Mouse (Mus musculus) gonadal fat pad, adult 2 months (tissue): ENCODE data around the gene Gm28042. TPM values are rescaled to one million over a fixed set of nuclear protein-coding genes. Genes with fewer than 3 reads are reported as not detected.

ENCODE experiments used
- DNase-seq: peaks from one replicate; pipeline ENCODE4 v3.0.0-alpha.2; 2012; ENCODE audit warnings: low read depth
- polyA plus RNA-seq: library from polyadenylated mRNA; depleted of rRNA; stranded (reverse); fragments of >200 nt; gene quantifications from 2 replicates; pipeline ENCODE4 v1.2.3, GENCODE M21; 2012; rRNA removed

Gm28042 gene
- 1.5 and 3.3 TPM in 2 replicates for polyA plus RNA-seq

- DNase-seq: no peak
Observed at GRCm38 (mm10) chr2:120026984-120027949, at the start of gene Gm28042, which contains the start of gene Jmjd7. Gene Gm28042 (plus strand): TSS chr2:120027493. Gene Jmjd7 (plus strand): TSS chr2:120027483.

DNA sequence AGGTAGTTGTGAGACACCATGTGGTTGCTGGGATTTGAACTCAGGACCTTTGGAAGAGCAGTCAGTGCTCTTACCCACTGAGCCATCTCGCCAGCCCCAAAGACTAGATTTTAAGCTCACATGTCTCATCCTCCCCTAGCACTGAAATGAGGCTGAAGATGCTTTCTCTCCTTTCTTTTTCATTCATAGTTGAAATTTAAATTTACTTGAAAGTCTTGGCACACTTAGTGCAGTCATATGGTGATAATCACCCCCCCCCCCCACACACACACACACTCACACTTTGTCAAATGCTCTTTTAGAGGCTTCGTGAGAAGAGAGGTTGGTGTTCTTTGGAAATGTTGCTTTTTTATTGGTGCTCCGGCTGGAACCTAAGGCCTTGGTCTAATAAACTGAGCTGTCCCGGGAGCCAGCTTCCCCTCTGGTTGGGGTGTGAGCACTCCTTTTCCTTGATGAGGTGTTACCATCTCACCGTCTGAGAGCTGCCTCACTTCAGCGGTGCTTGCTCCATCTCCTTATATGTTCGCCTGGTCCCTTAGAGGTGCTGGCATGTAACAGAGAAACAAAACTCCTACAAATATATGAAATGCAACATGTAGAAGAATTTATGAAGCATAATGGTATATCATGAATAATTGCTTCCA is 46.8 kb upstream of the Gm28042 start:
- DNase-seq: no peak

DNA sequence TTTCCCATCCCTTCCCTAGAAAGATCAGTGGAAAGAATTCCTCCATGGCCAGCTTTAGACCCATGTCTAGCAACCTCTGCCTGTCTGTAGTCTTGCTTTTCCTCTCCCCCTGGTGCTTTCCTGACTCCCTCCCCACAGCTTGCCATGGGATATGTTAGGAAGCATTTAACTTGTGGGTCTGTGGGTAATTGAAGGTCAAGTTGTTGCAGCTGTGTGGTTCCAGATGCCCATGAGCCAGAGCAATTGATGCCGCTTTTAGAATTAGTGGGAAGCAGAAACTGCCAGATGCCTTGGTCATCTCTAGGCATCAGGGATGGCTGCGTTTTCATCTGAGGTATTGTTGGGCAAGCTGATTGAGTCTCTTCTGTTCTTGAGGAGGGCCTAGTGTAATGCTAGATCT is 45.7 kb upstream of the Gm28042 start:
- DNase-seq: no peak

DNA sequence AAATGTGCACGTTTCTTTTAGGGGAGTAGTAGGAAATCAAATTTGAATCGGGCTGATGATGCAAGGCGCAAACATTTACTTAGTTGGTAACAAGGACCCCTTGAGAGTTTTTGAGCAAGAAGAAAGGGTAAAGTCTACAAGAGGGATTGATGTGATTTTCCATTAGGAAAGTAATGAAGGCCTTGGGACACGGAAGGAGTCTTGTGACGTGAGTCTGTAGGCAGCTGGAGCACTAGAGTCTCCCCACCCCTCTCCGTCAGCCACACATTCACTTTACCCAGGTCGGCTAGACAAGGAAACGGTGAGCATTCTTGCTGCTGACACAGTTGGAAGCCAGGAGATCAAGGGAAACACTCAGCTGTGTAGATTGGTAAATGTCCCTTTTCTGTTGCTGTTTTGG is 41.4 kb upstream of the Gm28042 start:
- DNase-seq: no peak

DNA sequence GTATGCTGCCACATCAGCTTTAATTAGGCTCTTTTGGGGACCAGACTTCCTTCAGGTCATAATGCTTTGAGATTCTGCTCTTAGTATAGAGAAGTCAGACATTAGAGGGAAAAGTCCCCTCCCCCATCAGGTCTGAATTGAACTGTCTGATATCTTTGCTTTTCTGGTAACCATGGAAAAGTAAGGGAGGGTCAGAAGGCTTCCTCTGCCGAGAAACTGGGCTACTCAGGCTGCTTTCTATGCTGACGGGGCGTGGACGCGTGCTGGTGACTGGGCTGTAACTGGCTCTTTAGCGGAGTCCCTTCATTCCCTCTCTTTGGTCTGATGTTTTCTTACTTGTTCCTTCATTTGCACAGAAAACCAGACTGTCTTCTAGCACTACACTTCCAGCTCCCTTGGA is 40.9 kb upstream of the Gm28042 start:
- DNase-seq: no peak

DNA sequence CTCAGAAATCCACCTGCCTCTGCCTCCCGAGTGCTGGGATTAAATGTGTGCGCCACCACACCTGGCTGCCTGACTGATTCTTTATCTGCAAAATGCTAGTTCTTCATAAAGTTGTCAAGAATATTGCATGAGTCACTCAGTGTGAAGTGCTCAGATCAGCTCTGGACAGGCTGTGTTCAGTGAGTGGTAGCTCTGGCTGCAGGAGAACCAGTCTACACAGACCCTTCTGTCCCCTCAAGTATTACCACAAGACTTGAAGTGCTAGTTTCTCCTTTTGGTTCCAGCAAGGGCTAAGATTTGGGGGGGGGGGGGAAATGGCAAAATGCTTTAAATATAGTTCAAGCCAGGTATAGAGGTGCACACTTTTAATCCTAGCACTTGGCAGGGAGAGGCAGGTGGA is 39.9 kb upstream of the Gm28042 start:
- no peak for DNase-seq

GRCm38 (mm10) chr2:119988952-119989351 is 38.3 kb upstream of the Gm28042 start:
- DNase-seq: no peak

DNA sequence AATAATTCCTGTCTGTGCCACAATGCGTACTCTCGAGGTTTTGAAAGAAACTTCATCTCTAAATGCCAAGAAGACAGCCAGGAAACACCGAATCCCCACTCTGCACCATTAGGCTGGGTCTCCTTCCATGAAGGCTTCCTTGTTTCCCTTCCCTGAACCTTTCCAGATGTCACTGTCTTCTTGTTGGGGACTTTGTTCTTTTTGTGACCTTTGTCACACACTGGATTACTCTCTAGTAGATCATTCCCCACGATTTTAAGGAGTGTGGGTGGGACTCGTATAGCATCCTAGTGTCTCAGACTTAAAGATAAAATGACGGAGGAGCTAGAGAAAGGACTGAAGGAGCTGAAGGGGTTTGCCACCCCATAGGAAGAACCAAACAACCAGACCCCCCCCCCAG is 36.4 kb upstream of the Gm28042 start:
- DNase-seq: no peak

DNA sequence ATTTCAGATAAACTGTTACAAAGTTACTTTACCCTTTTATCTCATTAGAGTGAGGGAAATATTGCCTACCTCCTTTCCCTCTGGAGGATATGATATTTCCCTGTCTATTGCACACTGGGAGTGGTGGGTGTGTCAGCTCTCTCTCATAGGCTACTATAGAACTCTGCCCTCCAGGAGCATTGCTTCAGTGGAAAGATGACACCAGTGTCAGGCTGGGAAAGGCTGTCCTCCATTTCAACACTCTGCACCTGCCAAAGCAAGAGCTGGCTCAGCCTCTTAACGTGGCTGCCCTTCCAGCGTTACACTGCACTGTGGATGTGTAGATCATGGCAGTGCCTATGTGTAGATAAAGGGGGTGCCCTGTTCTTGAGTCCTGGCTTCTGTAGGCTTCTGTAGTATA is 34.9 kb upstream of the Gm28042 start:
- peak; percentile 58 for DNase-seq

DNA sequence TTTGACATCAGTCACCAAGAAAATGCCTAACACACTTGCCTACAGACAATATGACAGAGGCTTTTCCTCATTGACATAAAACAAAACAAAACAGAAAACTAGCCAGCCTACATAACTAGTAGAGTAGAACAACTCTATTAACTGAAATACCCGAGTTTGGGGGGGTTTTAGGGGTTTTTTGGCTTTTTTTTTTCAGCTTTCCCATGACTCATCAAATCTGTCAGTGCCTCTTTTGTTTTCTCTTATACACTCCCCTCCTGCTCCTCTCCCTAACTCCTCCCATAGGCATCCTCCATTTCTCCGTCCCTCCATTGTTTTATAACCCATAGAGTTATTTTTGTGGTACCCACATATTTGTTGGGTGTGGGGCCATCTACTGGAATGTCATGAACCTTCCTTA is 33.8 kb upstream of the Gm28042 start:
- DNase-seq: no peak

- DNase-seq: no peak
Observed at GRCm38 (mm10) chr2:119994839-119995238, 32.5 kb upstream of the Gm28042 start.

- DNase-seq: peak; percentile 63
Observed at GRCm38 (mm10) chr2:119995391-119996281, 31.7 kb upstream of the Gm28042 start.

- no peak for DNase-seq
Observed at GRCm38 (mm10) chr2:119997354-119997753, 29.9 kb upstream of the Gm28042 start.

GRCm38 (mm10) chr2:119999731-120000130 is 27.6 kb upstream of the Gm28042 start:
- DNase-seq: no peak

DNA sequence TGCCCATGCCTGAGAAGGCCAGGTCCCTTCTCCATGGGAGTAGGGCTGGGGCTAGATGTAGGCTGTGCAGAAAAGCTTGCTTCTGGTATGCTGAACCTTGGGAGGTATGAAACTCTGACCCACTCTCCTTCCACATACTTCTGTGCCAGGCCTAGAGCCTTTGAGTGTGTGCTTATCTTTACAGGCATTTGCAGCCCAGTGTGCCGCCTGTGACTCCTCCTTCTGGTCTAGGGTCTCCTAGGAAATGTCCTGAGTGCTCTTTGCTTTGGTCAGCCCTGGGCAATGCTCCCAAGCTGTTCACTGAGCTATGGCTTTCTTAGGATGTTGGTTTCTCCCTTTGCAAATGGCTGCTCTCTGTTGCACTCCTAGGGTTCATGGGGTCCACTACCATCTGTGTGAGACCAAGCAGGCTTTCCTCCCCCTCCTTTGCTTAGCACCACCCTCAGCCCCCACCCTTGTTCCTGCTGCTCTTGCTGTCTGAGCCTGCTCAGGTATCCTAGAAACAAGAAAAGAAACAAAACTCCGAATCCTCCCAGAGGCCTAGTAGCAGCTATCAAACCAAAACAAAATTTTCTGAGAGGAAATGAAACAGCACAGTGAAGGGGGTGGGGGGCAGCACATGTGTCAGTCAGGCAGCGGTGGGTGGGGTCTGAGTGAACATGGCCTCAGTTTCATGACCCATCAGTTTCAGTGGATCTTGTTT is 26.3 kb upstream of the Gm28042 start:
- no peak for DNase-seq

GRCm38 (mm10) chr2:120001956-120002355 is 25.3 kb upstream of the Gm28042 start:
- no peak for DNase-seq

GRCm38 (mm10) chr2:120003970-120004369 is 23.3 kb upstream of the Gm28042 start:
- no peak for DNase-seq

DNA sequence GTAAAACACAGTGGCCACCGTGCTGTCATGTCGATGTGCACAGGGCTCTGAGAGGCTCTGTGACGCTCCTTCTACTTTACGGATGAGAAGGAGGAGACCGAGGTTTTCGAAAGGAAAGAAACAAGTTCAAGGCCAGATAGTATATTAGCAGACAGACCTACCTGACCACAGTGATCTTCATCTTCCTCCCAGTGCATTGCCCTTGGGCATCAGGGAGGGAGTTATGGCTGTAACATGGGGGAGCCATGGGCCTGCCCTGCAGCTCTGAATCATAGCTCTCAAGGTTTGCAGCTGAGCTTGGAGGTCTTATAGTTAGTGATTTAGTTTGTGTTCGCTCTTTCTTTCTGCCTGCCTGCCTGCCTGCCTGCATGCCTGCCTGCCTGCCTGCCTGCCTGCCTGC is 20.6 kb upstream of the Gm28042 start:
- DNase-seq: no peak

- DNase-seq: peak; percentile 71
Observed at GRCm38 (mm10) chr2:120007680-120008210, 19.5 kb upstream of the Gm28042 start.

DNA sequence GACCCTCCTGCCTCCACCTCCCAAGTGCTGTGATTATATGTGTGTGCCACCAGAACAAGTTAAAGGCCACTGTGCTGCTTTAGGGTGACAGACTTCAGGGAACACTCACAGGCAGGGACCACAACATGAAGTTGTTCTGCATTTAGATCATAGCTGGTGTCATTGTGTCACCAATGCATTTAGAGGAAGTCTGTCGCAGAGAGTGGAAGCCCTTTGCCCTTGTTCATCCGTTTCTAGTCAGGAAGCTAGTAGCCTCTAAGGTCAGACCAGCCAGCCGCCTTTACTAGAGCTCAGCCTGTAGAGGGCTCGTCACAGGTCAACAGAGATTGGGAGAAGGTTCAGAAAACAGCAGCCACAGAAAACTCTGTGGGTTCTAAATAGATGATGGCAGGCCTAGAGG is 18.6 kb upstream of the Gm28042 start:
- DNase-seq: no peak
